In the genomic region with DNA sequence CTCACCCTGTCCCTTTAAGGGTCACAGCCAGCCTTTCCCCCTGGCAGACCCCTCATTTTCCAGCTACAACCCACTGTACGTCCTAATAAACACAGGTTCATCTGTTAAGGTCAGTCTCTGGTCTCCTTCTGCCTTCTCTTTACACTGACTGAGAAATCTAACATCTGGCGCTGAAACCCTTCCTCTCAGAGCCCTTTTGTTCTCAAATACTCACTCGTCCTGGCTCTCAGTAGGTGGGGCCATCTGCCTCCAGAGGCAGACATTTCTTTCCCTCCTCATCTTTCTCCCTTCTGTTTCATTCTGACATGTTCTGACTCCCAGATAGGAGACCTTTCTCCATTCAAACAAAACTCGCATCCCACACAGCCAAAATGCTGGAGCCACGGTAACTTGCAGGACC, we compare ENCODE assay signal across 16 mouse cellular contexts.
DNase-seq lines count a peak whose midpoint lies in the region; ATAC-seq lines count a peak whose summit lies in the region.
"Had no signal": no experiment of that assay in that cellular context is flagged by ENCODE, and none has a peak within 500 bp of the region (broad histone marks: within the 10 kb centered on the region; RNA-seq: fewer than 3 reads in every experiment).

No protein-coding gene starts in this region.

- 0 out of 2 replicates have a peak, but pooled peaks cover 8% of the 10 kb centered on the region for H3K9me3 ChIP-seq in midbrain, embryonic 10.5 days (replicated peaks)
- H3K9me3 ChIP-seq in midbrain, embryonic 11.5 days (ENCODE audit: control insufficient read depth, low read length): no peaks in the 10 kb centered on the region
- H3K9me3 ChIP-seq: forebrain, embryonic 13.5 days; midbrain, embryonic 12.5 days had no signal

- WGBS in midbrain, embryonic 10.5 days: 38% methylated on average over 5 of the region's 5 CpGs
- 28% methylated on average over 5 of the region's 5 CpGs for WGBS in midbrain, embryonic 11.5 days

- no peaks in the 10 kb centered on the region for H3K36me3 ChIP-seq in midbrain, embryonic 10.5 days
- no peaks in the 10 kb centered on the region for H3K36me3 ChIP-seq in midbrain, embryonic 11.5 days (ENCODE audit: control insufficient read depth, insufficient read depth, low read length)
- H3K36me3 ChIP-seq: heart, embryonic 12.5 days; limb, embryonic 15.5 days; midbrain, embryonic 12.5 days had no signal

- H3K9ac ChIP-seq in midbrain, embryonic 11.5 days (ENCODE audit: low read length): no peak overlapping the region
- H3K9ac ChIP-seq: forebrain, embryonic 13.5 days; heart, embryonic 12.5 days; limb, embryonic 15.5 days; midbrain, embryonic 12.5 days had no signal

- H3K4me1 ChIP-seq in midbrain, embryonic 10.5 days: peaks cover 13% of the 10 kb centered on the region
- H3K4me1 ChIP-seq in midbrain, embryonic 11.5 days (ENCODE audit: control insufficient read depth, insufficient read depth, low read length): no peaks in the 10 kb centered on the region
- H3K4me1 ChIP-seq: limb, embryonic 15.5 days had no signal

- no peak for ATAC-seq in midbrain, embryonic 11.5 days (ENCODE audit: low FRiP score)
- ATAC-seq: activated CD4-positive, CD25-positive, alpha-beta regulatory T cell, adult 4 months; forebrain, embryonic 13.5 days had no signal

- H3K27me3 ChIP-seq in midbrain, embryonic 10.5 days (ENCODE audit: low read depth, poor library complexity, severe bottlenecking): no peaks in the 10 kb centered on the region
- H3K27me3 ChIP-seq in midbrain, embryonic 11.5 days (ENCODE audit: control insufficient read depth, insufficient read depth, low read length): no peaks in the 10 kb centered on the region
- H3K27me3 ChIP-seq: forebrain, embryonic 13.5 days; heart, embryonic 12.5 days; limb, embryonic 15.5 days; midbrain, embryonic 12.5 days had no signal

- no peak overlapping the region for H3K4me3 ChIP-seq in midbrain, embryonic 10.5 days
- no peak overlapping the region for H3K4me3 ChIP-seq in midbrain, embryonic 11.5 days (ENCODE audit: low read depth, low read length)
- H3K4me3 ChIP-seq: forebrain, embryonic 13.5 days; heart, embryonic 12.5 days; limb, embryonic 15.5 days; midbrain, embryonic 12.5 days had no signal

- no peak for DNase-seq in midbrain, embryonic 10.5 days (ENCODE audit: low spot score)
- no peak for DNase-seq in midbrain, embryonic 11.5 days (ENCODE audit: low spot score, missing footprints)
- DNase-seq in ZHBTc4 (ENCODE audit: low read depth, low spot score): peak; percentile 59
- DNase-seq in forelimb bud, embryonic 11.5 days (ENCODE audit: low read depth, low spot score): peak; percentile 40
- DNase-seq in retina, postnatal 1 day: peak; percentile 29
- no peak for DNase-seq in adrenal gland, adult 2 months
- no peak for DNase-seq in kidney, postnatal 14 days
- DNase-seq: adrenal gland, postnatal 36 days; cerebellum, adult 2 months; kidney, adult 9 months; lung, postnatal 36 days had no signal

- H3K4me2 ChIP-seq in midbrain, embryonic 11.5 days: no peak overlapping the region
- H3K4me2 ChIP-seq: forebrain, embryonic 13.5 days; heart, embryonic 12.5 days; limb, embryonic 15.5 days; midbrain, embryonic 12.5 days had no signal

- H3K27ac ChIP-seq in midbrain, embryonic 10.5 days (replicated peaks): peak overlapping the region; percentile 52
- no peak overlapping the region; the same call in 1 of the 2 replicates for H3K27ac ChIP-seq in midbrain, embryonic 11.5 days (ENCODE audit: low read depth, low read length)
- H3K27ac ChIP-seq: forebrain, embryonic 13.5 days; limb, embryonic 15.5 days; midbrain, embryonic 12.5 days had no signal

Comparison
In these comparisons a context has a peak if more than half of its experiments do, and no peak if none do; other contexts are left out.
1. DNase-seq: peak in ZHBTc4 (single experiment), forelimb bud, embryonic 11.5 days (single experiment) and retina, postnatal 1 day (single experiment); none in midbrain, embryonic 10.5 days (single experiment), midbrain, embryonic 11.5 days (single experiment), adrenal gland, adult 2 months (single experiment) and kidney, postnatal 14 days (single experiment).